Mouse (Mus musculus) small intestine, adult 2 months (tissue): ENCODE results near the gene Stx8.

ENCODE experiments used
- CTCF ChIP-seq: fragments of 200-500 bp; IDR thresholded peaks from 2 replicates; pipeline ENCODE4 v1.5.1; 2012; ENCODE audit warnings: low read depth, mild to moderate bottlenecking, control low read depth, inconsistent platforms, low read length, moderate library complexity, mixed read lengths; ENCODE audit not compliant: insufficient replicate concordance, insufficient read length; ENCODE audit errors: extremely low read depth
- POLR2A ChIP-seq: fragments of 200-500 bp; IDR thresholded peaks from 2 replicates; pipeline ENCODE4 v1.6.1; 2012; ENCODE audit warnings: low read depth, mild to moderate bottlenecking, control low read depth, inconsistent platforms, low read length, moderate library complexity

DNA sequence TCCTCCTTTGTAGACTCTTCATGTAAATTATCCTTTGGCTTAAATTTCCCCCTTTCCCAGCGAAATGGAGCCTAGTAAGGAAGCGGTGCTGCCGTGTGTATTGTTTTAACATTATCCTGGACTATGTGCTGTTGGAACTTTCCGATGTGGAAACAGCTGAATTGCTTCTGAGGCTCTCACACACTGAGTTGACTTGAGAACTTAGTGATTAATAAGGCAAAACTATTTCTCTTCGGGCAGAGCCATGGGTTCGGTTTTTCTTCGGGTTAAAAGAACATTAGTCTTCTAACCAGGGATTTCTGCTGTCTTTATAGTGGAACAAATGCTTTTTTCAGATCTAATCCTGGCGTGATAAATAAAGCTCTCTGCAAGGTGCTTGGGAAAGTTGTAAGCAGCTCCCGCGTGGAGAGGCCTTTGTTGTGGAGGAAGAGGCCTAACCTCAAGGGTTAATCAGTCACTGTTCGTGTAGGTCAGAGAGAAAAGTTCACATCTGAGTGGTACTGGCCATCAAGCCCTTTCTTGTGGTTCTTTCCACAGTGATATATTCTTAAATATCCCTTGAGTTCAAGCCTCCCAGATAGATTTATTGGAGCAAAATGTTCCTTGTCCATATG lies 106.7 kb downstream of the Stx8 start:
- no peak for TF ChIP-seq POLR2A
- no peak for TF ChIP-seq CTCF
